Mouse (Mus musculus): ENCODE measurements around the gene Unc119b.

DNA sequence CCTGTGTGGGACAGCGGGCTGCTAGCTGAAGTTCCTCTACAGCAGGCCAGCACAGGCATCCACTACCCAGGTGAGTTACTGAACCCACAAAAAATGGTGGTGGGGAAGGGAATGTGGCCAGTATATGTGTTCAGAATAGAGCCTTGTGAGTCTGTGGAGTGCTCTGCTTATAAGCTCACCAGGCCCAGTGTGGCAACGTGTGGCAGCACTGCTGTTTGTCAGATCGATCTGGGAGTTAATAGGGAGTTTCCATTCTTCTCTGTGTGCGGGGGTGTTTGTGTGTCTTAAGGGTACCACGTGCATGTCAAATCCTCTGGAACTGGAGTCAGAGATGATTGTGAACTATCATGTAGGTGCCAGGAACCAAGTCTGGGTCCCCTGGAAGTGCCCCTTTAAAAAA lies 35.2 kb downstream of the Unc119b start:
- TF ChIP-seq POLR2A (IDR thresholded peaks at IDR 0.05; ENCODE audit: low read depth, low read length), result no peak
- TF ChIP-seq CTCF (conservative IDR thresholded peaks at IDR 0.05; ENCODE audit: insufficient read depth, insufficient read length, low read depth, low read length), result no peak

Measured in kidney, adult 2 months (tissue).